Mouse (Mus musculus) spleen, postnatal 36 days (tissue): ENCODE data around the gene Sftpa1.

Experiments
- DNase-seq, 2 experiments: peaks; one replicate each; pipeline ENCODE4 v3.0.0; 2022; ENCODE audit warnings: low spot score in 2 of 2, mixed read lengths in 1 of 2

Sftpa1 gene

DNA sequence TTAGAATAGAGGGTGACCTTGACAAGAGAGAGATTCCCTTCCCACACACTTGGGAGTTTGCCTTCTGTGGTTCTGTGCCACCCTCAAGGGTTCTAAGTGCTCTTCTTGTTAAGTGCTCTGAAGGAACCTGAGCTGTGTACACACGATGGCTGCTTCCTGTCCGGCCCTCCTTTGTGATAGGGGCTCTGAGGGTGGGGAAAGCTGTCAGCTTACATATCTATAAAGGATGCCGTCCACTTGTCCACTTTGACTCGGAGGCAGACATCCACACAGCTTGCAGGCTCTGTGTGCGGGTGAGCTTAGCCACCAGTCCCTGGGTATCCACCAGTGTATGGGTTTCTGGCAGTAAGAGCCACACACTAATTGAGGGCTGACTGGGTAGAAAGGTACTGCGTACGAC, at the start of gene Sftpa1:
Sftpa1 (plus strand) TSS at position 243 of the 400 bp plus-strand sequence.
- DNase-seq = no peak

DNA sequence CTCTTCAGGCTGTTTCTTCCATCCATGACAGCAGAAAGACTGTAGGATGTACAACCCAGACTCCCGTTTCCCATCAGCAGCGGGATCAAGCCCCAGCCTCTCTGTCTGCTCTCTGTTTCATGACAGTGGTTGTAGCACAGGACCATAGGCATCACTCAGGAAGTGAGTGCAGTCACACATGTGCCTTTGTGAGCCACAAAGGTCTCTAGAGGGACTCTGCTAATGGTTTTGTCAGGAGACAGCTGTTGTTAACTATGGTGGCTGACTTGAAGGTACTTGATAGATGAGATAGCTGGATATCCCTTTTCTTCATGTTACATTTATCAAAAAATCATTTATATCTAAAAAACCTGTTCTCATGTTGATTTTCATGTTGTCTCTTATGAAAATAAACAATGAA, 49.2 kb upstream of the Sftpa1 start:
- no peak for DNase-seq

DNA sequence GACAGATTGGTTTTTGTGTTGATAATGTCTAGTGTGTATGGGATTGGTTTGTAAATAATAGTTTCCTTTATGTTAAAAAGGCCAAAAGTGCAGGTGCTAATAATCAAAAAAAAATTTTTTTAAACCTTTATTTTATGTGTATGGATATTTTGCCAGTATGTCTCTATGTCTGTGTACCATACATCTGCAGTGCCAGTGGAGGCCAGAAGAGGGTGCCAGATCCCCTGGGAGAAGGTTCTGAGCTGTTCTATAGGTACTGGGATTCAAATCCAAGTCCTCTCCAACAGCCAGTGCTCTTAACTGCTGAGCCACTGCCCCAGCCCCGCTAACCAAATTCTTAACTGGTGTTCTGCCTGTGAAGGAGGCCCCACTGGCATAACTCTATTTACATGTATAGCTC, 44.1 kb upstream of the Sftpa1 start:
- DNase-seq = no peak

DNA sequence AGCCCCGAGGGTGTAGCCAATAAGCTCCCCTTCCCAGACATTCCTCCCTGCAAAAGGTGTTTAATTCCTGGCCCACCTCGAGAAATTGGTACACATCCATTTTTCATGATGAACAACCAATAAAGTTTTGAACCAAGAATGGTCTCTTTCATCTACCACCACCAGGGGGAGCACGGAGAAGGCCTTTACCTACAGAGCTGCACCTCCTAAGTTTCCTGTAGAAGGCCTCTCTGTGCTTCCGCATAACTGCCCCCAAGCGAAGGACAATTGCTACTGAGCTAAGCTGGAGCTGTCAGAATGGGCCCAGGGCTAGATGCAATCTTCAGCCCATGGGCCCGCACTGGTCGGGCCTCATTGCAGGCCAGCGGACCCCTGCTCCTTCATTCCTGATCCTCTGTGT, 40.8 kb upstream of the Sftpa1 start:
- peak in 1 of 2 experiments; percentile 1 for DNase-seq

DNA sequence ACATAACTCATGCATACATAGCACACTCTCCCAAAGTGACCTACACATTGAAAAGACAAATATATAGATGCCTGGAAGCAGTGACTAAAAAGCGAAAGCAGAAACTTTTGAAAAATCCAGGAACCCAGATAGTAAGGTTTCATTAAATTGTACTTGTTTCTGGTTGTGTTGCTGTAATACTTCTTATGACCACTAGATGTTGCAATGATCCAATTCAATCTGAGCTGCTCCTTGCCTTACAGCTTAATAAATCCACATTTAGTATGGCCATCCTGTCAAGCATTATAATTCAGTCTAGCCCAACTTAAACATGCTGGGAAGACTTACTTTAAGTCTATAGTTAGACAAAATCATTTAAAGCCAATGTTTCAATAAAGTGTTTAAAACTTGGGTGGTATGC, 37.5 kb upstream of the Sftpa1 start:
- no peak for DNase-seq

- DNase-seq = no peak
Observed at GRCm38 (mm10) chr14:41096296-41096860, 35.2 kb upstream of the Sftpa1 start.

- no peak for DNase-seq
Observed at GRCm38 (mm10) chr14:41098726-41099125, 32.9 kb upstream of the Sftpa1 start.

DNA sequence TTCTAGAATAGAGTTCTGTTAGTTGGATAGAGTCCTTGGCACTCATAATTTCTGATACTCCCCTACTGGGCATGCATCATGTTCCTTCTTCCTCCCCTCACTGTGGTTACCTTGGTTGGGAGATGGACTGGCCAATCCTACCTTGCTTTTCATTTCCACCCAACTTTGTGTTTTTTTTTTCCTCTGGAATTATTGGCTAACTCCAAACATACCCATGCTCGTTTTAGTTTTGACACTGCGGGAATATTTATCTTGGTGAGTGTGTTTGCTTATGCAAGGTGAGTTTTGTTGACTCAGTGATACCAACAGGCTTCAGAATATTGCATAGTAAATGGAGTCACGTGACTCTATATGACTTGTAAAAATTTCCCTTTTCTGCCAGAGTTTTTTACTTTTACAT, 30.9 kb upstream of the Sftpa1 start:
- no peak for DNase-seq

GRCm38 (mm10) chr14:41101242-41101641, 30.3 kb upstream of the Sftpa1 start:
- no peak for DNase-seq

DNA sequence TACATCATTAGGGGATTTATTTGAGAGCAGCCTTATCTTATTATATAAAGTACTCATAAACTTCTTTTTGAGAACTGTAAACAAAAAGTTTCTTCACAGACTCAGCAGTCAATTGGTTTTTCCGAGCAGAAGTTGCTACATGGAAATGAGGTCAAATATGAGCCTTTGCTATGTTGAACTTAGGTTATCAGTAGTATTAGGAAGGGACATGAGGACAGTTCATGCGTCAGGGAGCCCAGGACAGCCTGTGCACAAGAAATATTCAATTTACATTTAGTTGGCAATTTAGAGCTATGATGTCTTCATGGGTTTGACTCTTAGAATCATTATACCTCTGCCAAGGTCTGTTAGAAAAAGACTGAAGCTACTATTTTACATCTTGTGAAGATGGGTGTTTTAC, 29.3 kb upstream of the Sftpa1 start:
- no peak for DNase-seq

DNA sequence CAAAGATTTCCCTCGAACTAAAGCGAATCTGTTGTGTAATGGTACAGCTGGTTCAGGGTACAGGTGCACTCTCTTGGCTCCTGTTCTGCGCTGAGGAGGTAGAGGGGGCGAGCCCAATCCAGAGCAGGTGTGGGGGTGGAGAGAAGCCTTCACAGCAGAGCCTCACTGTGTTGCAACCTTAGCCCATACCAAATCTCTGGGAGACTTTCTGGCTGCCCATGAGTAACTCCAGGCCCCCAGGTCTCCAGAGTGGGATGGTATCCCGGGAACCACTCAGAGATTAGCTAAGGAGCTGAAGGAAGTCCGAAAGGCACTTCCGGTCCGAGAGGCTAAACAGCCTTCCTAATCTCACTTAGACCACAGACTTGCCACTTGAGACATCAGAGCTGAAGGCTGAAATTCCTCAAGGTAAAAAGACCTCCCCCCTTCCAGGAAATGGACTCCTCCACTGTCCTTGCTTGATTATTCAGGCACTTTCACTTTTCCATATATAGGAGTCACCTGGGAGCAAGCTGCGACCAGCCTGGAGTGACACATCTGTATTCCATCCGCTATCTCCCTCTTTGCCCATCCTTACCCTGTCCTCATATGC, 26.6 kb upstream of the Sftpa1 start, which contains the start of gene Mat1a:
Mat1a (plus strand) TSS at position 183 of the 592 bp plus-strand sequence.
- no peak for DNase-seq

GRCm38 (mm10) chr14:41111031-41111668, 20.4 kb upstream of the Sftpa1 start:
- DNase-seq = no peak

GRCm38 (mm10) chr14:41112944-41113343, 18.6 kb upstream of the Sftpa1 start:
- DNase-seq = no peak

- no peak for DNase-seq
Observed at GRCm38 (mm10) chr14:41116271-41116670, 15.3 kb upstream of the Sftpa1 start.

- DNase-seq = no peak
Observed at GRCm38 (mm10) chr14:41124683-41125082, 6.9 kb upstream of the Sftpa1 start.

DNA sequence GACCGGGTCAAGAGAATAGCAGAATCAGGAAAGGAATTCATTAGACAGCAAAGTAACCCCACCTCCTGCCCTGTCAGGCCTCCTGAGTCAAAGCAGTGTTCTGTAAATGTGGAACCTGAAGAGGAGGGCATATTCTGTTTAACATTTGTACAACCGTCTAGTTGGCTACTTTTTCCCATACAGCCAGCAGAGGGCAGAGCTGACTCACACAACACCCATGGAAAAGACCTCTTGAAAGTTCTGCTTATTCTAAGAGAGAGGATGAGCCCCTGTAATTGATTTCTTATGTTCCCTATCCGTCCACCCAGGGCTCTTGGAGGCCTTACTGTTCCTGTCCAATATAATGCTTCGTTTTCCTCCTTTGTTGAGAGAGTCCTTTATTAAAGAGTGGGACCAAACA, 3.6 kb upstream of the Sftpa1 start:
- no peak for DNase-seq

- DNase-seq = no peak
Observed at GRCm38 (mm10) chr14:41137006-41137405, 5.4 kb downstream of the Sftpa1 start.

DNA sequence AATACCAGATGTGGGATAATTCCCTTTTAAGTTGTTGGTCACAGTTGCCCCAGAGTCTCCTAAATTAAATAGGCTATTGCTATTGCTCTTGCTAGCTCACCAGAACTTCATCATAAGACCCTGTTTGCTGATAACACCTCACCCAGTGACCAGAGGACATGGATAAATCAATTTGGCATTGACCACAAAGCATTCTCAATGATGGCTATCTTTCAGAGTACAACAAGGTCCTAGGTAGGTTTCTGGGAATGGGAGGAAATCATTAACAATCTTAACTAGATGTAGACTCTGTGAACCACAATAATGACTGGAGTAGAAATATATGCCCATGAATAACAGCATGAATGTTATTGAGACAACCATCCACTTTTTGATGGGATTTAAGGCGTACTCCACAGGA, 9.1 kb downstream of the Sftpa1 start:
- DNase-seq = no peak

GRCm38 (mm10) chr14:41146035-41146434, 14.5 kb downstream of the Sftpa1 start:
- no peak for DNase-seq

DNA sequence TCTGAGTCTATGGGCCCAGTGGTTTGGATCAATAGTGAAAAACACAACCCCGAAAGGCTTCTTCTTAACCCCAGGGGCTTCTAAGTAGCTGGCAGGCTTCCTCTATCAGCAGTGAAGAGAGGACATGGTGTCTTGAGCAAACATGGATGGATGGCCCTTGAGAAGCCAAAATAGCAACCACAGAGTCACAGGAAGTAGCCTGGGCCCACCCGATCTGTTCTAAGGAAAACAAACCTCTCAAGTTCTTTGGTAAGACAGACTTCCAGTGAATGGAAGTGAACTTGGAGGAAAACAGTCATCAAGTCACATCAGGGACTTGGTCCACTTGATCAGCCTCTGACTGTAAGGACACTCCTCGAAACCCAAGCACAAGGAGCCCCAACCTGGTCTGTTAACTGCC, 15.3 kb downstream of the Sftpa1 start:
- no peak for DNase-seq

DNA sequence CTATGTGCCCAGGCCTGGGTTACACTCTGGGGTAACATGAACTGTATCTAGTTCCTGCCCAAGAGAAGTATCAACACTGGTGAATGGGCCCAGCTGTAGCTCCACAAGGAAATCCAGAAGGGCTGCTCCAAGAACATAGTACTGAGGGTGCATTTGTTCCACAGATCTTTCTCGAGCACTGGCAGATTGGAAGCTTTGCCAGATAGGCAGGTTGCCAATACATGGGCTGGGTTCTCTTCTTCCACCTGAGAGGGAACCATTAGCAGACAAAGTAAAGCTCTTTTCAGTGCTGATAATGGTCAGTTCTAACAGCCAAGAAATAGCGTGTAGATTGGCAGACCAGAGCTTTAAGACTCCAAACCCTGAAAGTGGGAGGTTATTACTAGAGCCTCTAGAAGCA, 15.8 kb downstream of the Sftpa1 start:
- DNase-seq = no peak

- DNase-seq = no peak
Observed at GRCm38 (mm10) chr14:41151220-41151898, 19.8 kb downstream of the Sftpa1 start, which contains the start of gene Mbl1. Mbl1 (plus strand) TSS chr14:41151458.

DNA sequence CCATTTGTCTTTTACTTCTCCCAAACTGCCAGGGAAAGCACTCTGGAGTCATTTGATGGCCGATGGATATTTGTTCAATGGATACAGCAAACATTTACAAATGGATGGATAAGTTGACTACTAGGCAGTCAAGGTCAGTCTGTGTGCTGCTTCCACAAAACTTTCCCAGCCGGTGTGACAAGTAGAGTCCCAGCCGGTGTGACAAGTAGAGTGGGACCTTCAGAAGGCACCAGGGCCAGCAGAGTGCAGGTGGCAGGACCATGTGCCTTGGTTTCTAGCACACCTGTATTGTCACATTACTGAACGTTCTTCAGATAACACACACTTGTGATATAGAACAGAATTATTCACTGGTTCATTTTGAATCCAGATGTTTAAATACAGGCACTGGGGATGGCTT, 28.5 kb downstream of the Sftpa1 start:
- no peak for DNase-seq
